Mouse (Mus musculus): Measurements from ENCODE around the gene Nlrp14.

DNA sequence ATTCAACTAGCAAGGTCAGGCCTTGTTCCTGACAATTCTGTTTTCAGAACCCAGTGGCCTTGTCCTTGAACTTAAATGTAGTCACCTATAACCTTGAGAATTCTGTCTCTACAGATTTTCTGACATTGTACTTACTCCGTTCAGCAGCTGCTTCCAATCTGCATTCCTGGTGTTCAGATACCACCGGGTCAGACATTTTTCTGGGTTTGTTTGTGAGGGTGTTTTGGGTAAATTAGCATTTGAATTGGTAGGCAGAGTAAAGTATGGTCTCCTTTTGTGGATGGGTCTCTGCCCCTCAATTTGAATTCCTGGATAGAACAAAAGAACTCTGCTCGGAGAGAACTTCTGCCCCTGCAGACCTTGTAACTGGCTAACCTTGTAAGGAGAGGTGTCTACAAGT lies 70.1 kb downstream of the Nlrp14 start:
- no peak for TF ChIP-seq HCFC1 (IDR thresholded peaks at IDR 0.05; ENCODE audit: borderline replicate concordance, insufficient read depth, low read length)
- peak; percentile 82 for TF ChIP-seq CHD2 (IDR thresholded peaks at IDR 0.05; ENCODE audit: low read depth, low read length)
- TF ChIP-seq MAFK (IDR thresholded peaks at IDR 0.05; ENCODE audit: insufficient read depth, low read depth, low read length) = 0 out of 2 replicates have a peak, but pooled peaks have one; percentile 36

Data from ES-E14 (cell line).